Mouse (Mus musculus): ENCODE measurements around the gene Fam104a. TPM values are rescaled to one million over a fixed set of nuclear protein-coding genes. Genes with fewer than 3 reads are reported as not detected.
"Not testable (repeated sequence)": the region's sequence is repeated elsewhere in the genome, so short reads cannot be mapped to it uniquely, and the experiment has no call there.

Gene Fam104a
- polyA plus RNA-seq, 2 experiments from 2014 or later, result 13.9 to 15.0 TPM

- ATAC-seq, result no peak
Measured at GRCm38 (mm10) chr11:113661835-113662351, 22.1 kb downstream of the Fam104a start.

GRCm38 (mm10) chr11:113660940-113661339, 23.0 kb downstream of the Fam104a start:
- no peak for ATAC-seq

GRCm38 (mm10) chr11:113660213-113660612, 23.7 kb downstream of the Fam104a start:
- not testable (repeated sequence) for ATAC-seq

DNA sequence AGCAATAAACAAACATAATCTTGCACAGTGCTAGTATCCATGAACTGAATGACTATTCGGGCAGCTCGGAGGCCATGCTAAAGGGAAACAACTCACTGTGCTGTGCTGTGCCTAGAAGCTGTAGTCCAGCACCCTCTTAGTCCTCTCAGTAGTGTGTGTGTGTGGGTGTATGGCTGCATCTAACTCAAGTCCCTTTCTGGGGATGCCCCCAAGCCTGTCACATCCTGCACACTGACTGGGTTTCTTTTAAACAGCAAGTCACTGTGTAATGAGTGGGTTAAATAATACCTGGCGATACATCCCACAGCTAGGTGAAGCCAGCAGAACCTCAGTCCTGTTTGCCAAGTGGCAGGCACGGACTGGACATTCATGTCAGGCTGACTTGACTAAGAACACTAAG, 25.2 kb downstream of the Fam104a start:
- peak; percentile 76 for ATAC-seq

GRCm38 (mm10) chr11:113658319-113658718, 25.6 kb downstream of the Fam104a start:
- no peak for ATAC-seq

DNA sequence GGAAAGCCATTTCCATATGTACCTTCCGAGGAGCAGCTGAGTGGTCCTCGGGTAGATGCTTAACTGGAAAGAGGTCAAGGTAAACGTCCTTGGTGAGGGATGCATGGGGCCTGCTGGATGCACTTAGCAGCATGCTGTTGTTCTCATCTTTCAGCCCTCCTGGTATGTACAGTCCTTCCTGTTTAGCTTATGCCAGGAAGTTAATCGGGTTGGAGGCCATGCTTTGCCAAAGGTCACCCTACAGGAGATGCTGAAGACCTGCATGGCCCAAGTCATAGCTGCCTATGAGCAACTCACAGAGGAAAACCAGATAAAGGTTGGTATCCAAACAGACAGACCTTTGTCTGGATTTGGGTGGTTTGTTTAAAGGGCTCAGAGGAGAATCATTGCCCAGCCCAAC, 26.7 kb downstream of the Fam104a start:
- no peak for ATAC-seq

DNA sequence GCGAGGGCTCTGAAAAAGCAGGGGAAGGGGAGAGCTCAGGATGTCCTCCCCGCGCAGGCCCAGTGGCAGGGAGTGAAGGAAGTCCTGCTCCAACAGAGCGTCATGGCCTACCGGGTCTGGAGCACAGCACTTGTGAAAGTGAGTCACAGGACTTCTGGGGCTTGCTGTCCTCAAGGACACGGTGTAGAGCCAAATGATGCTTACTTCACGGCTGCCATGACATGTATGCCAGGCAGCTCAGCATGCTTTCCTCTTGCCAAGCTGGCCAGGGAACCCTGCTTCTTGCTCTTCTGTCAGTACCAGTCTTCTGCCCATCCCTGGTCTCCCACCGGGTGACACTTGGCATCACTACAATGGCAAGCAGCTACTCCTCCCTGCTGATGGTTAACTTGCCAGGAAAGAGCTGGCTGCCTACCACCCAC, 27.4 kb downstream of the Fam104a start:
- no peak for ATAC-seq

DNA sequence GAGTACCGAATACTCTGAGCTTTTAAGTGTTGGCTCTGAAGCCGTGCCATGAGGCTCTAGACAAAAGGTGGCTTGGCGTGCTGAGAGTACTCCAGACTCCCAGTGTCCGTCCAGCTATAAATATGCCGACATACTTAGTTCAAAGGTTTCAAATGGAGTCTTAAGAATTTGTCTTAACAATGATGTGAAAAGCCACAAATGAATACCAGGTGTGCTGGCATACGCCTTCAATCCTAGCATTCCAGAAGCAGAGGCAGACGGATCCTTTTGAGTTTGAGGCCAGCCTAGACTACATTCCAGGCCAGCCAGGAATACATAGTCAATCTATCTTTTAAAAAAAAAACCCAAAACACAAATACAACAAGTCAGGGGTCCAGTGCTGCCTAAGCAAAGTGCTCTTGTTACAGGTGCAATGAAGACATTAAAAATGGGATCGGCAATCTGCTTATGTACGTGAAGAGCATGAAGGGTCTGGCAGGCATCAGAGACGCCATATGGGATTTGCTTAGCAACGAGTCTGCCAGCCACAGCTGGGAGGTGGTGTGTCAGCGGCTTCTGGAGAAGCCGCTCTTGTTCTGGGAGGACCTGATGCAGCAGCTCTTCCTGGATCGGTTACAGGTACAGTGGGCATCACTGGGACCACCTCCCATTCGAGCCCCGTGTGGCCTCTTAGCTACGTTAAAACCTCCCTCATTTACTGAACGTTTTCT, 29.2 kb downstream of the Fam104a start:
- no peak for ATAC-seq

- ATAC-seq, result no peak
Measured at GRCm38 (mm10) chr11:113654105-113654504, 29.9 kb downstream of the Fam104a start.

- ATAC-seq, result no peak
Measured at GRCm38 (mm10) chr11:113652516-113652915, 31.4 kb downstream of the Fam104a start.

- no peak for ATAC-seq
Measured at GRCm38 (mm10) chr11:113651907-113652273, 32.1 kb downstream of the Fam104a start.

DNA sequence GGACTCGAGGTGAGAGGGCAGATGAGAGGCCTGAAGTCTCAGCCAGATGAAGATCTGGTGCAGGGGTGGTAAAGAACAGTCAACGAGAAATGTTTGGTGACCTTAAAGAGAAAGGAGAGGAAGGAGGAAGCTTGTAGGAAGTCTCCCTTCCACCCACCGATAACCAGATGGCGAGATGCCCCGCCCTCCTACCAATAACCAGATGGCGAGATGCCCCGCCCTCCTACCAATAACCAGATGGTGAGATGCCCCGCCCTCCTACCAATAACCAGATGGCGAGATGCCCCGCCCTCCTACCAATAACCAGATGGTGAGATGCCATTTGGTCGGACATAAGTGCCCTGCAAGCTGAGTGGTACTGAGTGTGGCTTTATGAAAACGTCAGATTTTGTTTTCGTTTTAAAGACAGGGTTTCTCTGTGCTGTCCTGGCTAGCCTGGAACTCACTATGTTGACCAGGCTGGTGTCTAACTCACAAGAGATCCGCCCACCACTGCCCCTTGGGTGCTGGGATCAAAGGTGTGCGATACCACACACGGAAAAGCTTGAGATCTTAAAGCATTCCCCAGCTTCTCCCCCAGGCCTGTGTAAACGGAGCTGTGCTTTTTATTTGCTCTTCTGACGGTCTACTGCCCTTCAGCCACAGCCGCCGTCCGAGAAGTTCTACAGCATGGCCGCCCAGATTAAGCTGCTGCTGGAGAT, 32.6 kb downstream of the Fam104a start:
- ATAC-seq, result no peak

GRCm38 (mm10) chr11:113649353-113650210, 34.4 kb downstream of the Fam104a start, which contains the start of gene Slc39a11:
Gene Slc39a11 (minus strand): TSS chr11:113650079.
- peak; percentile 74 for ATAC-seq

GRCm38 (mm10) chr11:113648690-113649352, 35.1 kb downstream of the Fam104a start, which contains the start of gene Cog1:
Gene Cog1 (plus strand): TSS chr11:113649169.
- ATAC-seq, result peak; percentile 29

DNA sequence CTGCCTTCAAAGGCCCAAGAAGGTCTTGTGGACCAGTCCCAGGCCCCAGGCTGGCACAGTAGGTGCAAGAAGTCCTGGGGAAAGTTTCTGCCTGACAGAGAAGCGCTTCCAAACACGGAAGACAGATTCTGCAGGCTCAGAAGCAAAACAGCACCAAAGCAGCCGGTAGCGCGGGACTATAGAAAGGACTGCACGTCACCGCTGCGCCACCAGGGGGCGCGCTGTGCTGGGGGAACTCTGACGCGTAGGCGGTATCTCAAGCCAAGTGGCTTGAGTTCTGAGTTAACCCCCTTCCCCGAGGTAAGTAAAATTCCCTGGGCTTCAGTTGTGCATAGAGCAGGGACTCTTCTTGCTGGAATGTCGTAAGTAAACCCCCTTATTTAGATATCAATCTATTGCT, 35.8 kb downstream of the Fam104a start:
- ATAC-seq, result peak; percentile 78

DNA sequence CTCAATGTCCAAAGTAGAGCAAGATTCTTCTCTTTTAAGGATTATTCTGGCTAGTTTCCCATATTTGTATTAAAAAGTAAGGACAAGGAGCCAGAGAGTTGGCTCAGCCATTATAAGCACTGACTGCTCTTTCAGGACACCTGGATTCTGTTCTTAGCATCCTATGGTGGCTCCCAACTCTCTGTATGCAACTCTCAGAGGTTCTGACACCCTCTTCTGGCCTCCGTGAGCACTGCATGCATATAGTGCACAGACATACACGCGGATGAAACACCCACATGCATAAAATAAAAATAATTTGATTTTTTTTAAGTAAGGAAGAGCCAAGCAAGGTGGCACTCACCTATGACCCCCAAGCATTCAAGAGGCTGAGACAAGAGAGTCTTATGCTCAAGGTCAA, 38.8 kb downstream of the Fam104a start:
- no peak for ATAC-seq

DNA sequence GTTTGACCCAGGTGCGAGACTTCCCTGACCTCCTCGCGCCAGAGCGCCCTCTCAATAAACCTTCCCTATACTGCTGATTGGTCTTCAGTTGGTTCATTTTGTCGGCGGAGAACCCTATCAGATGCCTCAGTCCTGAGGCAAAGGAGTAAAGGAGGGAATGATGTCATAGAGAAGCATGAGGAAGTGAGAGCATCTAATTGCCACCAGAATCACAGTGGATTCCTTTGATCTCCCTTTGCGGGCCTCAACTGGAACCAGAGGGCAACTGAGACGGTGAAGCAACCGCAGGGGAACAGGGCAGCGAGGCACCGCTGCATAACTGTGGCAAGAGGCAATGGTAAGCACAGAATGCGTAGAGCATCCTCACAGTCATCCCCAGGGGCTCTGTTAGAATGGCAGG, 45.3 kb downstream of the Fam104a start:
- no peak for ATAC-seq

DNA sequence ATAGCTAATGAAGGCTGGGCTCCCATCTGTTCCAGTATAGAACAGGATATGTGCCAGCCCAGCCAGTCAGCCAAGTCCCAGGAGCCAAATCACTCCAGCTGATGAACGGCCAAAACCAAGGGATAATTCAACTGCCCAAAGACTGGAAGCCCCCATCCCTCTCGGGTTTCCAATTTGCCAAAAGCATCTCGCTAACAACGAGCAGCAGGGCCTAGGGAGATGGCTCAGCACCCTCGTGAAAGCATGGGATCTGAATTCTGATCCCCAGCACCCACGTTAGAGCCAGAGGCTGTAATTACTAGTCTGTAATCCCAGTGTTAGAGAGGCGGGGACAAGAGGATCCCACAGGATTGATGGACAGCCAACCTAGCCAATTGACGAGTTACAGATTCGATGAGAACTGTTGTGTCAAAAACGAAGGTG, 49.2 kb downstream of the Fam104a start:
- no peak for ATAC-seq

DNA sequence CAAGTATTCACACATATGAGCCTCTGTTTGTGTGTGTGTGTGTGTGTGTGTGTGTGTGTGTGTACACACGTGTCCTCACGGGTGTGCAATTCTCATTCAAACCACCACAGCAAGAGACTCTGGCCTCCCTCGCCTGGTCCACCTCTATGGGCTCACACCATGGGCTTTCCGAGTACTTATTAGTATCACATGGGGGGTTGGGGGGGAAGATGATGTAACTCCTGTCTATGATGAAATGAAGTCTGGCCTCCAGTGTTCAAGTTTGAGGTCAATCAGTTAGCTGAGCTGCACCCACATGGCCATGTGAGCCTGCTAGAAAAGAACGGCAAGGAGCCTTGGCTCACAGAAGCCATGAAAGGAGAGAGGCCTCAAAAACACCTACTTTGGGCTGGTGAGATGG, 50.6 kb downstream of the Fam104a start:
- no peak for ATAC-seq

DNA sequence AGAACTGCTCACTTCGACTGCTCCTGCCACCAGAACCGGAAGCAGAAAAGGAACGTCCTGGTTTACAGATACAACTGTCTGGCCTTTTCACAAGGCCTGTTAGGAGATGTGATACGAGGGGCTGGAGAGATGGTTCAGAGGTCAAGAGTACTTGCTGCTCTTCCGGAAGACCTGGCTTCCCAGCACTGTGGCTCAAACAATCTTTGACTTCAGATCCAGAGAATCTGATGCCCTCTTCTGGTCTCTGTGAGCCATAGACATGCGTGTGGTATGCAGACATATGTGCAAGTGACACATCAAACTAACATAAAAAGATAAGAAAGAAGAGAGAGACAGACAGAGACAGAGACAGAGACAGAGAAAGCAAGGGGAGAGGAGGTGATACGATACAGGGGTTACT, 51.7 kb downstream of the Fam104a start:
- ATAC-seq, result no peak

DNA sequence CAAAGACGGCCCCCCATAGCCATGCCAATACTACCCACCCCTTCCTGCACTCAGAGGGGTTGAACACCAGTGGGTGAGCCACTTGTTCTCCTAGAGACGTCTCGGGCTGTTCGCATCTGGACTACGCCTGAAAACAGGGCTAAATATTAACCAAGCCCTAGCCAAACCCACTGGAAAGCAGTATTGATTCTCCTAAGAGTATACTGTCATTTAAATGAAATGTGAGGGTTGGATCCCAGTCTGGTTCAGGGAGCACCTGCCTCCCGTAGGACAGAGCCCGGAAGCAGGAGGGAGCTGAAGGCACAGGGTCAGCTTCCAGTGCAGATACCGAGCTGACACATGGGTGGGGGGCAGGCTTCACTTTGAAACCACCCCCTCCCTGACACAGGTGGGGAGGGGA, 52.1 kb downstream of the Fam104a start:
- no peak for ATAC-seq

- ATAC-seq, result no peak
Measured at GRCm38 (mm10) chr11:113631302-113631701, 52.7 kb downstream of the Fam104a start.

Data from CD4-positive, CD25-positive, alpha-beta regulatory T cell, adult 4 months (primary cell).